Mouse (Mus musculus) spleen, adult 2 months (tissue): Measurements from ENCODE around the gene Bola2.
"Not testable (repeated sequence)": the region's sequence is repeated elsewhere in the genome, so short reads cannot be mapped to it uniquely, and the experiment has no call there.

Source experiments
- CTCF ChIP-seq: fragments of 200-500 bp; IDR thresholded peaks from 2 replicates; pipeline ENCODE4 v1.5.1; 2011; ENCODE audit warnings: mild to moderate bottlenecking, inconsistent platforms; ENCODE audit not compliant: insufficient read depth, insufficient read length, insufficient replicate concordance; ENCODE audit errors: extremely low read depth
- POLR2A ChIP-seq: fragments of 200-500 bp; IDR thresholded peaks from 2 replicates; pipeline ENCODE4 v1.6.1; 2011; ENCODE audit warnings: low read depth, low read length, inconsistent platforms

GRCm38 (mm10) chr7:126688156-126688555 is 7.0 kb upstream of the Bola2 start:
- TF ChIP-seq CTCF, POLR2A: not testable (repeated sequence)
